Mouse (Mus musculus) erythroblast, embryonic 14.5 days (primary cell): ENCODE measurements around the gene Ntn3.

ENCODE experiments used
- GATA1 ChIP-seq: IDR thresholded peaks from 2 replicates; pipeline ENCODE4 v1.6.1; 2012; ENCODE audit warnings: low read length, inconsistent platforms, mixed read lengths
- TAL1 ChIP-seq: IDR thresholded peaks from 3 replicates; pipeline ENCODE4 v1.6.1; 2012; ENCODE audit warnings: low read length, inconsistent platforms, mixed read lengths

- no peak for TF ChIP-seq GATA1
- TF ChIP-seq TAL1: no peak
These were observed 46.7 kb downstream of the Ntn3 start for GRCm38 (mm10) chr17:24162584-24163175.
